Mouse (Mus musculus) layer of hippocampus, adult 6 months (tissue): ENCODE data around the gene Aipl1. TPM values are rescaled to one million over a fixed set of nuclear protein-coding genes. Genes with fewer than 3 reads are reported as not detected.

Experiments used
- long read RNA-seq, 2 experiments: library from polyadenylated mRNA; unstranded; transcript quantifications; one replicate each; pipeline ENCODE4 v2.0.0; 2019 to 2020
- polyA plus RNA-seq: library from polyadenylated mRNA; unstranded; fragments of <200 nt; fragmentation: Nextera tagmentation; gene quantifications from 2 replicates; pipeline ENCODE4 v1.2.3, GENCODE M21; 2021

Gene Aipl1
- polyA plus RNA-seq, result not detected in 2 replicates
- long read RNA-seq, experiment 1, result 0 reads
- long read RNA-seq, experiment 2, result 0 reads

GRCm38 (mm10) chr11:72037409-72037808 is at the start of gene Aipl1:
TSS of gene Aipl1 (minus strand) at chr11:72037509.

DNA sequence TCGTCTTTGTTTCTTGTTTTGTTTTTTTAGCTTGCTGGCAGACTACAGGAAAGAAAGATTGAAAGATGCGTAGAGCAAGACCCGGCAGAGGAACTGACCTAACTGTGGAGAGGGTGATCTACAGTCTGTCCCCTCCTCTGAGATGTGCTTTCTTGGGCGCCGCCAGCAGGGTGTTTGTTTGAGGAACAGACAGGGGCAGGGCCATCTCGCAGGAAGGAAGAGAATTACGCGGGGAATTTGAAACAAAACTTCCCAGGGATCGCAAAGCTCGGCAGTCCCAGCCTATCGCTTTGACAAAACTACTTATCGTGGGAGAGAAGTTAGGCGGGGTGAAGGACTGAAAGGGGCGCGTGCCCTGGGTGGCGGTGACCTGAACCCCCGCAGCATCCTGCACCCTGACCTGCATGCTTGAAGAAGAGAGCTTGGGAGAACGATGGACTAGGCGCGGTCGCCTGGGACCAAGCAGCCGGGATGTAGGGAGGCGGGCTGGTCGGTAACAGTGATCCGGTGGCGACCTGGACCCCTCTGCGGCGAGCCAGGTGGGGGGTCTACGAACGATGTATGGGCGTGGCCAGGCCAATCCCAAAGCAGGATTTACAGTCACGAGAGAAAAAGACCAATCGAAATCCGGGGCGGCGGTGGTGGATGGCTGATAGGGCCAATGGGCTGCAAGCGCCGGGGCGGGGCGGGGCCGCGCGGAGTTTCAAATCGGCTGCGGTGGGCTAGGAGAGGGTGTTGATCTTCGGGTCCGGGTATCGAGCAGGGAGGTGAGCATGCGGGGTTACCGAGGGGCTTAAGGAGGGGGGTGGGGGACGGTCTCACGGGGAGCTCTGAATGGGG is 4.7 kb upstream of the Aipl1 start, which contains the start of gene Pimreg:
Gene Pimreg (plus strand): TSS at position 265 of the 840 bp plus-strand sequence.

Other genes with a start within 250 kb of the Aipl1 start
- 0.44 and 0.62 TPM in 2 replicates for gene Pimreg, start 4.5 kb upstream of the Aipl1 start, polyA plus RNA-seq
- gene Pitpnm3, start 98.3 kb upstream of the Aipl1 start, polyA plus RNA-seq, result 3.2 and 4.2 TPM in 2 replicates
- gene Gm43951, start 169.3 kb upstream of the Aipl1 start, polyA plus RNA-seq, result 0.05 and 0.08 TPM in 2 replicates
- 2.5 and 3.0 TPM in 2 replicates for gene 4933427D14Rik, start 169.9 kb upstream of the Aipl1 start, polyA plus RNA-seq
- gene Txndc17, start 170.0 kb upstream of the Aipl1 start, polyA plus RNA-seq, result 142 and 143 TPM in 2 replicates
- 30.2 and 32.5 TPM in 2 replicates for gene Med31, start 178.1 kb upstream of the Aipl1 start, polyA plus RNA-seq
- 5.8 and 8.2 TPM in 2 replicates for gene Slc13a5, start 229.7 kb upstream of the Aipl1 start, polyA plus RNA-seq